Mouse (Mus musculus) lung, postnatal 10 days (tissue): Measurements from ENCODE around the gene Notch3.

ENCODE experiments used
- DNase-seq: peaks from one replicate; pipeline ENCODE4 v3.0.0; 2021

Gene Notch3

DNA sequence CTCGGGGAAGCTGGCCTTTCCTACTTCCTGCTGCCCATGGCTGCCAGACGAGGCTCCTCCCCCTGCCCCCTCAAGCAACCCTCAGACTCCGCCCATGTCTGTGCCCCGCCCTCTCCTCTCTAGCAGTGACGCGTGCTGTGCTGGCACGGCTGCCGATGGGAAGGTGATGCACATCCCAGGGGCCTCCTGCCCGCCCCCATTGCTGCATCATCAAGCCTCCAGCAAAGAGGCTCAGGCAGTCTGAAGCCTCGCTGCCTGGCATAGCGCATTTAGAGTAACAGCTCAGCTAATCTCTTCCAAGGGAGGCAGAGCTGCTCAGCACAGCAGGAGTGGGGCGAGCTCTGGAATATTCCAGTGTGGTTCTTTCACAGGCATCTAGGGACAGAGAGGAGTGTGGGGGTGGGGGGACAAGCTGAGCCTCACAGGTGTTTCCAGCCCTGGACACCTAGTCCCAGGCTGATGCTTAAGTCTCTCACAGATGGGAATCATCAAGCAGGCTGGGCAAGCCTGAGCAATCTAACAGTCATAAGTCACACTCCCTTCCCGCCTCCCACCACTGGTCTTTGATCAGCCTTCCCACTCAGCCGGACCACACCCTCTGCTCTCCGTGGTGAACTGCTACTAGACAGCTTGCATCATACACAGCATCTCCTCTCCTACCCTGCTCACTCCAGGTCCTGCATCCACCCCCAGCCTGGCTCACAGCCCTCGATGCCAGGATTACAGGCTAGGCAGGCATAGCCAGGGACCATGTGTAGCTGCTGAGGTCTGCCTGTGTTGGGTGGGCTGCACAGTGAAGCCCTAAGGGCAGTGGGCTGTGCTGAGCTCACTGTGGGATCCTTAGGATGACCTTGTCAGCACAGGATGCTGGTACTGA is 75.0 kb downstream of the Notch3 start:
- peak; percentile 94 for DNase-seq

DNA sequence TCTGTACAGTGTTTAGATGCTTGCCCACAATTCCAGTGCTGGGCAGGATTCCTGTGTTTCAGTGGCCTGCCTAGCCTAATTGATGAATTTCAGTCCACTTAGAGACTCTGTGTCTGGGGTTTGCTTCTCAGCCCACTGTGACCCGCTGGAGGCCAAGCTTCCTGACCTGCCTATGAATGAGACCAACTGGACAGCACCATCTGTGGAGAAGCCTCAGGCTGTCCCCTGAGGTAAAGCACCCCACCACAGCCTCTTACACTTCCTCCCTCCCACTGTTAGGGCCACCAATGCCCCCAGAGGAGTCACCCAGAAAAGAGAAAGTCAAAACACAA is 75.7 kb downstream of the Notch3 start:
- no peak for DNase-seq

DNA sequence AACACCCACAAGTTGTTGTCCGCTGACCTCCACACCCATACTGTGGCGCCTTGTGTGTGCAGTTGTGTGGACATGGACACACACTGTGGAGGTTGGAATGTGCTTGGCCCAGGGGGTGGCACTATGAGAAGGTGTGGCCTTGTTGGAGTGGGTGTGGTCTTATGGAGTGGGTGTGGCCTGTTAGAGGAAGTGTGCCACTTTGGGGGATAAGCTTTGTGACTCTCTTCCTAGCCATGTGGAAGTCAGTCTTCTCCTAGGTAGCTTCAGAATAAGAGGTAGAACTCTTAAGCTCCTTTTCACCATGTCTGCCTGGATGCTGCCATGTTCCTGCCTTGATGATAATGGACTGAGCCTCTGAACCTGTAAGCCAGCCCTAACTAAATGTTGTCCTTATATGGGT is 79.6 kb downstream of the Notch3 start:
- no peak for DNase-seq

DNA sequence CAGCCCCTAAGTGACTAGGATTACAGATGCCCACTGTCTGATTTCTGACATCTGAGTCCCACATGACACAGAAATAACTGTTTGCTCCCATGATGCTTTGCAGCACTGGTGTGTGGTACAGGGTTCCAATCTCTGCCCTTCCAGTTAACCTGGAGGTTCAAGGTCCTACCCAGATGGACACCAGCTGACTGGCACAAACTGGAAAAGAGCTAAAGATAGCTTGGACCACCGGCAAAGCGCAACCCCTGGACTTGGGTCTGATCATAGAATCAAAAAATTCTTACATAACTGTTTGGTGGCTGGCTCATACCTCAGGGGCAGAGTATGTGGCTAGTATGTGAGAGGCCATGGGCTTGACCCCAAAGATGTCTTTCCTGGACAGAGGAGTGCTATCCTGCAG is 83.3 kb downstream of the Notch3 start:
- no peak for DNase-seq

DNA sequence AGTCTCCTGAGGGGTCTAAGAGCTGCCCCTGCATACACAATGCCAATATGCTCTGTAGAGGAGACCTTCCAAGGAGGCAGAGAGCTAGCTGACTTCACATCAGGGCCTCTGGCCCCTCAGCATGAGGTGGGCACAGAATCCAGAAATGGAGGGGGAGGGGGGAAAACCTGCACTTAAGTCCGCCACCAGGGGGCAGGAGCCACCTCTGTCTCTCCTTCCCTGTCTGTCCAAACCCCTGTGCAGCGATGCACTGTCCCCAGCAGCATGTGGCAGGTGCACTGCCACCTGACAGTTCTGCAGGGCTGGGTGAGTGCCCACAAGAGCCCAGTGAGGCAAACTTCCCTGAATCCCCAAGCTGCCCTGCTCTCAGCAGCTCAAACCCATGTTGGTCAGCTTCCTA is 91.5 kb downstream of the Notch3 start:
- DNase-seq = peak; percentile 62

DNA sequence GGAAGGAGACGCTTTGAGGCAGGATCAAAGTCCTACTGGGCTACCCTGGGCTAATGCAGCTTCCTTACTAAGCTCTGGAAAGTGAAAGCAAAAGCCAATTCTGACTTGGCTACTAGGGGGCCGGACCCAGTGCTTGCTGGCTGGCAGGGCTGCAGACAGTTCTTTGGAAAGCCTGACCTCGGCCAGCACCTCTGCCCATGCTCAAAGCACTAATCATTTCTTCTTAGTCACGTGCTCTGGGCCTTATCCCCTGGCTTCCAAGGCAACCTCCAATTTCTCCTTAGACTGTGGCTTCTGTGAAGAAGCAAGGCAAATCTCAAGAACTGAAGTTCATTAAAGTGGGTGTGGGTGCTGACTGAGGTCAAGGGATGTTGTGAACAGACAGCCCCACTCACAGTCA is 92.0 kb downstream of the Notch3 start:
- DNase-seq = no peak

DNA sequence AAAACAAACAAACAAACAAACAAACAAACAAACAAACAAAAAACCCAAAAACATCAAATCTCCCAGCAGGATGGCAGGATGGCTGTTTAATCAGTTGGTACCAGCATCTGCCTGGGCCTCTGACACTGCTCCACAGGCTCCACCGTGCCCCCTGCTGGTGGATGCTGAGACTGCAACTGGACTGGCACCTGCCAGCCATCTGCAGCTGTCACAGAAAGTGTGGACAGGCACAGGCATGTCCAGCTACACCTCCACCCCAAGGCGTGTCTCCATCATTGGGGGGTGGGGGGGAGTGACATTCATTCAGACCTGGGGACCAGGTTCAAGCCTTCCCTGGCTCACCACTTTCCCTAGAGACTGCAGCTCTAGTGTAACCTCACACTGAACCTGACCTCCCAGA is 93.3 kb downstream of the Notch3 start:
- DNase-seq = peak; percentile 91
